Mouse (Mus musculus) kidney, embryonic 15.5 days (tissue): Measurements from ENCODE around the gene Cd244a. TPM values are rescaled to one million over a fixed set of nuclear protein-coding genes. Genes with fewer than 3 reads are reported as not detected.

Source experiments
- microRNA-seq: library from miRNA; unstranded; fragments of <30 nt; microRNA quantifications from one replicate; pipeline ENCODE4, GENCODE M21; 2016
- polyA plus RNA-seq: library from polyadenylated mRNA; unstranded; fragments of >200 nt; fragmentation: Nextera tagmentation; extraction: Ambion mirVana; gene quantifications from 2 replicates; pipeline ENCODE4 v1.2.1, GENCODE M21; 2015

Cd244a gene
- polyA plus RNA-seq, 1 experiment from 2014 or later: 0.08 TPM

Small RNA genes within 50 kb of the gene (microRNA-seq; reads per million reads assigned to microRNA genes)
- not detected for gene Mir7683

Other genes with a start within 250 kb of the Cd244a start
- 53.1 and 55.7 TPM in 2 replicates for gene Dedd, start 230.0 kb upstream of the Cd244a start, polyA plus RNA-seq
- gene Nit1, start 213.5 kb upstream of the Cd244a start, polyA plus RNA-seq: 47.8 and 50.5 TPM in 2 replicates
- gene Pfdn2, start 213.5 kb upstream of the Cd244a start, polyA plus RNA-seq: 122 and 130 TPM in 2 replicates
- 2.6 TPM in 2 replicates for gene Klhdc9, start 198.4 kb upstream of the Cd244a start, polyA plus RNA-seq
- 3.0 and 3.5 TPM in 2 replicates for gene Nectin4, start 189.1 kb upstream of the Cd244a start, polyA plus RNA-seq
- 1.2 and 1.6 TPM in 2 replicates for gene Arhgap30, start 170.2 kb upstream of the Cd244a start, polyA plus RNA-seq
- gene Usf1, start 147.9 kb upstream of the Cd244a start, polyA plus RNA-seq: 71.2 and 90.9 TPM in 2 replicates
- gene Tstd1, start 140.3 kb upstream of the Cd244a start, polyA plus RNA-seq: 6.8 and 7.5 TPM in 2 replicates
- 137 TPM in 2 replicates for gene F11r, start 121.7 kb upstream of the Cd244a start, polyA plus RNA-seq
- 11.2 and 13.7 TPM in 2 replicates for gene Alyref2, start 55.7 kb upstream of the Cd244a start, polyA plus RNA-seq
- not detected in 2 replicates for gene Itln1, start 23.9 kb upstream of the Cd244a start, polyA plus RNA-seq
- gene Ly9, start 48.2 kb downstream of the Cd244a start, polyA plus RNA-seq: 0.32 and 0.42 TPM in 2 replicates
- gene Slamf7, start 93.8 kb downstream of the Cd244a start, polyA plus RNA-seq: 0.13 TPM in 1 of 2 replicates, not detected in the other
- gene Cd48, start 122.8 kb downstream of the Cd244a start, polyA plus RNA-seq: 2.3 and 2.9 TPM in 2 replicates
- 0.10 and 0.18 TPM in 2 replicates for gene Slamf1, start 207.9 kb downstream of the Cd244a start, polyA plus RNA-seq